Mouse (Mus musculus) E14TG2a.4 (cell line): ENCODE results near the gene Anapc15-ps.
A peak's percentile ranks its signal among the peaks of the same experiment; 100 is the strongest.
"Not testable (repeated sequence)": the region's sequence is repeated elsewhere in the genome, so short reads cannot be mapped to it uniquely, and the experiment has no call there.

Experiments
- H3K27me3 ChIP-seq: 2 replicates; pipeline ENCODE4 v1.6.1; 2014; ENCODE audit warnings: low read length, control low read depth; ENCODE audit not compliant: insufficient read depth
- H3K36me3 ChIP-seq: 2 replicates; pipeline ENCODE4 v1.6.1; 2014; ENCODE audit warnings: low read length, control low read depth; ENCODE audit not compliant: insufficient read depth
- H3K4me1 ChIP-seq: replicated peaks from 2 replicates; pipeline ENCODE4 v1.6.1; 2014; ENCODE audit warnings: low read depth, low read length, control low read depth
- H3K4me3 ChIP-seq: replicated peaks from 2 replicates; pipeline ENCODE4 v1.5.1; 2014; ENCODE audit warnings: mild to moderate bottlenecking, low read length
- H3K9me3 ChIP-seq: 2 replicates; pipeline ENCODE4 v1.6.1; 2014; ENCODE audit warnings: low read length, control low read depth
- CTCF ChIP-seq: conservative IDR thresholded peaks from 2 replicates; pipeline ENCODE4 v1.5.1; 2014; ENCODE audit warnings: low read length
- NANOG ChIP-seq: IDR thresholded peaks from 2 replicates; pipeline ENCODE4 v1.6.1; 2014; ENCODE audit warnings: borderline replicate concordance, low read length, mixed read lengths
- POU5F1 ChIP-seq: IDR thresholded peaks from 2 replicates; pipeline ENCODE4 v1.6.1; 2014; ENCODE audit warnings: low read length, borderline replicate concordance

Gene Anapc15-ps

GRCm38 (mm10) chr10:95641335-95641734 is 31.9 kb downstream of the Anapc15-ps start:
- H3K36me3 ChIP-seq = no peaks in the 10 kb centered on the region
- no peak overlapping the region for H3K4me3 ChIP-seq
- H3K27me3 ChIP-seq = 0 out of 2 replicates have a peak, but pooled peaks cover 2% of the 10 kb centered on the region
- peaks cover 2% of the 10 kb centered on the region; the same call in 1 of the 2 replicates for H3K9me3 ChIP-seq
- TF ChIP-seq NANOG (no peak), CTCF (no peak), POU5F1 (no peak)
- peaks cover 36% of the 10 kb centered on the region for H3K4me1 ChIP-seq

- Histone ChIP-seq H3K4me3 (no peak overlapping the region), H3K36me3 (no peaks in the 10 kb centered on the region)
These were observed 33.8 kb downstream of the Anapc15-ps start for GRCm38 (mm10) chr10:95639429-95639828.

GRCm38 (mm10) chr10:95634751-95635150 is 38.5 kb downstream of the Anapc15-ps start:
- Histone ChIP-seq H3K4me3 (peak overlapping the region; percentile 35), H3K27me3 (peaks cover 8% of the 10 kb centered on the region), H3K4me1 (peaks cover 10% of the 10 kb centered on the region), H3K9me3 (no peaks in the 10 kb centered on the region), H3K36me3 (no peaks in the 10 kb centered on the region)
- TF ChIP-seq POU5F1 (no peak), CTCF (no peak), NANOG (no peak)

More at GRCm38 (mm10) chr10:95639429-95639828, 33.8 kb downstream of the Anapc15-ps start:
- H3K27me3 ChIP-seq = no peaks in the 10 kb centered on the region; the same call in 1 of the 2 replicates
- H3K4me1 ChIP-seq = peaks cover 36% of the 10 kb centered on the region
- H3K9me3 ChIP-seq = no peaks in the 10 kb centered on the region
- TF ChIP-seq NANOG = no peak
- no peak for TF ChIP-seq POU5F1
- TF ChIP-seq CTCF = no peak

GRCm38 (mm10) chr10:95634261-95634660 is 39.0 kb downstream of the Anapc15-ps start:
- H3K4me1 ChIP-seq = peaks cover 12% of the 10 kb centered on the region
- H3K36me3 ChIP-seq = no peaks in the 10 kb centered on the region
- TF ChIP-seq CTCF = no peak
- no peak for TF ChIP-seq POU5F1
- no peak for TF ChIP-seq NANOG
- no peaks in the 10 kb centered on the region for H3K9me3 ChIP-seq
- peak overlapping the region; percentile 35; the same call in 1 of the 2 replicates for H3K4me3 ChIP-seq
- peaks cover 9% of the 10 kb centered on the region for H3K27me3 ChIP-seq

DNA sequence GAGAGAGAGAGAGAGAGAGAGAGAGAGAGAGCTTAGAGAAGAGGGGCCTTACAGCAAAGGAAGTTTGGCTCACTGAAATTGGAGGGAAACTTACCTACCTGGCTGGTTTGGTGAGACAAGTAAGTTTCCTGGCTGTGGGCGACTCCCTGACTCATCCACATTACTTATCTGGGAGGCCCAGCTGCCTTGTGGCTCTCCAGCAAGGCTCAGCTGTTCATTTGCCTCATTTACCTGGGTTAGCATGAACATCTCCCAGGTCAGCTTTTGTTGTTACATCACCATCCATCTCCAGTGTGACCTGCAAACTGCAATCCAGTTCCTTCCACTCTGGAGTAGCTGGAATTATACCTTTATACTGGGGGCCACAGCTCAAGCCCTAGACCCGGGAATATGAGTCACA is 41.7 kb downstream of the Anapc15-ps start:
- TF ChIP-seq CTCF (no peak), POU5F1 (no peak), NANOG (no peak)
- H3K4me1 ChIP-seq = peaks cover 15% of the 10 kb centered on the region
- no peaks in the 10 kb centered on the region for H3K36me3 ChIP-seq

DNA sequence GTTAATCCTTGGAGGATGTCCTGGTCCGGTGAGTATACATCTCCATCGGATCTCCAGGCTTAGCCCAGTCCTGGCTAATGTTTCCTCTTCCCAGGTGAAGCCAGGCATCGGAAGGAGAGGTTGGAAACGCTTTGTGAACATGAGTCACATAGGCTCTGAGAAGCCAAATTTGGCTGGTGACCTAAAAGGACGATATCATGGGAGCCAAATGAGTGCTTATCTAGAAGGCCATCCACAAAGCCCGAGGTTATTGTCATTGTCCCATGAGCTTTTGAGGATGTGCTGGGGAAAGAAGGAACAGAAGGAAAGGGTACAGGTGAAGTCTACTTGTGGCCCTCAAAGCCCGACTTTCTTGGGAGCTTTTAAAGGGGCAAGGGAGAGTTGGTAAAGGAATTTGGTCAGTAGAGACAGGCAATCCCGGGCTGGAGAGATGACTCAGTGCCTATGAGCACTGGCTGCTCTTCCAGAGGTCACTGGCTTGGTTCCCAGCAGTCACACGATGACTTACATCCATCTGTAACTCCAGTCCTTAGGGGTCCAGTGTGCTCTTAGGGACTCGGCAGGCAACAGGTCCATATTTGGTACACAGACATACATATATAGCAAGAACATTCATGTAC is 42.4 kb downstream of the Anapc15-ps start:
- Histone ChIP-seq H3K36me3 (no peaks in the 10 kb centered on the region), H3K9me3 (no peaks in the 10 kb centered on the region), H3K27me3 (peaks cover 16% of the 10 kb centered on the region), H3K4me3 (no peak overlapping the region), H3K4me1 (peaks cover 15% of the 10 kb centered on the region)
- no peak for TF ChIP-seq NANOG
- no peak for TF ChIP-seq CTCF
- no peak for TF ChIP-seq POU5F1

More for the DNA sequence above, 41.7 kb downstream of the Anapc15-ps start:
- Histone ChIP-seq H3K9me3 (no peaks in the 10 kb centered on the region), H3K4me3 (no peak overlapping the region), H3K27me3 (peaks cover 16% of the 10 kb centered on the region)

DNA sequence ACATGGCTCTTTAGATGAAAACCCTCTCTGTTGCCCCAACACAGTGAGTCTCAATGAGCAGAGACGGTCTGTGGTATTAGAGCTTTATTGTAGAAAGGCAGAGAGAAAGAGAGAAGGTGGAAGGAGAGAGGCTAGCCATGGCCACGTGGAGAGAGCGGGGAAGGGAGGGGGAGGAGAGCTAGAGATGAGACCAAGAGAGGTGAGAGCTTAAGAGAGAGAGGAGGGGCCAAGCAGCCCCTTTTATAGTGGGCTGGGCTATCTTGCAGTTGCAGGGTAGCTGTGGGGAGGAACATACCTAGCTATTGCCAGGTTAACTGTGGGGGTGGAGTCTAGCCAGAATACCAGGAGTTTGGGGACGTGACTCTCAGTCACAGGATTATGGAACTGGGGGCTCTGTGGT is 43.1 kb downstream of the Anapc15-ps start:
- not testable (repeated sequence) for H3K36me3 ChIP-seq, H3K9me3 ChIP-seq, H3K4me3 ChIP-seq
- Histone ChIP-seq H3K27me3 (peaks cover 16% of the 10 kb centered on the region), H3K4me1 (peaks cover 22% of the 10 kb centered on the region)

DNA sequence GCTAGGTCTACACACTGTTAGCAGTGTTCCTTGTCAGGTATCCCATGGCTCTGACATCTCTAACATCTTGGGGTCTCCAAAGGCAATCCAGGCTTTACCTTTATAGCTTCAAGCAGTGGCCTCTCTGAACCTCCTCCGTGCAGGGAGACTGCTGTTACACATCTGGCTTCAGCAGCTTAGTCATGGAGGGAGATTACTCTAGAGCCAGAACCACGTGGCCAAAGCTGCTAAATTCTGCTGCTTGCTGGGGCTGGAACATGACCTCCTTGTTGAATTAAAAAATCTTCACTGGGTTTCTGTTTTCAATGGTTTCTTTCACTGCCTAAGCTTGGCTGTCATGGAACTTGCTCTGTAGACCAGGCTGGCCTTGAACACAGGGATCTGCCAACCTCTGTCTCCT is 44.9 kb downstream of the Anapc15-ps start:
- Histone ChIP-seq H3K9me3 (no peaks in the 10 kb centered on the region), H3K4me3 (no peak overlapping the region), H3K4me1 (peaks cover 28% of the 10 kb centered on the region), H3K27me3 (peaks cover 16% of the 10 kb centered on the region), H3K36me3 (no peaks in the 10 kb centered on the region)
- no peak for TF ChIP-seq NANOG
- no peak for TF ChIP-seq CTCF
- TF ChIP-seq POU5F1 = no peak

- H3K4me1 ChIP-seq = peaks cover 36% of the 10 kb centered on the region
- no peaks in the 10 kb centered on the region for H3K9me3 ChIP-seq
- TF ChIP-seq NANOG (no peak), POU5F1 (no peak), CTCF (no peak)
- peaks cover 16% of the 10 kb centered on the region for H3K27me3 ChIP-seq
- no peak overlapping the region for H3K4me3 ChIP-seq
- H3K36me3 ChIP-seq = no peaks in the 10 kb centered on the region
These were observed 45.9 kb downstream of the Anapc15-ps start for GRCm38 (mm10) chr10:95627381-95627780.

GRCm38 (mm10) chr10:95625300-95625699 is 48.0 kb downstream of the Anapc15-ps start:
- H3K36me3 ChIP-seq = no peaks in the 10 kb centered on the region
- no peak for TF ChIP-seq CTCF
- no peak for TF ChIP-seq NANOG
- no peak for TF ChIP-seq POU5F1
- peaks cover 11% of the 10 kb centered on the region; the same call in 1 of the 2 replicates for H3K27me3 ChIP-seq
- H3K4me3 ChIP-seq = no peak overlapping the region
- H3K9me3 ChIP-seq = no peaks in the 10 kb centered on the region
- peaks cover 54% of the 10 kb centered on the region for H3K4me1 ChIP-seq
